Mouse (Mus musculus): ENCODE measurements around the gene Gm5737.

Gm5737 gene

GRCm38 (mm10) chr7:120843037-120843621 lies 31.0 kb downstream of the Gm5737 start:
- peak; percentile 82 for DNase-seq (ENCODE audit: extremely low spot score)

- peak; percentile 27 for DNase-seq (ENCODE audit: extremely low spot score)
These were observed 31.8 kb downstream of the Gm5737 start for GRCm38 (mm10) chr7:120843852-120844435.

- DNase-seq (ENCODE audit: extremely low spot score) = no peak
These were observed 32.5 kb downstream of the Gm5737 start for GRCm38 (mm10) chr7:120844689-120845088.

- no peak for DNase-seq (ENCODE audit: extremely low spot score)
These were observed 36.8 kb downstream of the Gm5737 start for GRCm38 (mm10) chr7:120848831-120849512.

GRCm38 (mm10) chr7:120850165-120850564 lies 38.0 kb downstream of the Gm5737 start:
- DNase-seq (ENCODE audit: extremely low spot score) = no peak

- DNase-seq (ENCODE audit: extremely low spot score) = no peak
These were observed 47.7 kb downstream of the Gm5737 start for GRCm38 (mm10) chr7:120859854-120860253.

GRCm38 (mm10) chr7:120860799-120861487 lies 48.8 kb downstream of the Gm5737 start:
- no peak for DNase-seq (ENCODE audit: extremely low spot score)

GRCm38 (mm10) chr7:120861488-120862047 lies 49.4 kb downstream of the Gm5737 start:
- DNase-seq (ENCODE audit: extremely low spot score) = no peak

- peak; percentile 79 for DNase-seq (ENCODE audit: extremely low spot score)
These were observed 50.0 kb downstream of the Gm5737 start for GRCm38 (mm10) chr7:120862196-120862595.

- peak; percentile 46 for DNase-seq (ENCODE audit: extremely low spot score)
These were observed 50.5 kb downstream of the Gm5737 start for GRCm38 (mm10) chr7:120862626-120863025.

GRCm38 (mm10) chr7:120863476-120863875 lies 51.3 kb downstream of the Gm5737 start:
- DNase-seq (ENCODE audit: extremely low spot score) = peak; percentile 38

- peak; percentile 57 for DNase-seq (ENCODE audit: extremely low spot score)
These were observed 52.9 kb downstream of the Gm5737 start for GRCm38 (mm10) chr7:120865100-120865499.

- DNase-seq (ENCODE audit: extremely low spot score) = no peak
These were observed 53.7 kb downstream of the Gm5737 start for GRCm38 (mm10) chr7:120865832-120866231.

GRCm38 (mm10) chr7:120866684-120867083 lies 54.5 kb downstream of the Gm5737 start:
- no peak for DNase-seq (ENCODE audit: extremely low spot score)

GRCm38 (mm10) chr7:120867720-120868119 lies 55.6 kb downstream of the Gm5737 start:
- no peak for DNase-seq (ENCODE audit: extremely low spot score)

- no peak for DNase-seq (ENCODE audit: extremely low spot score)
These were observed 57.7 kb downstream of the Gm5737 start for GRCm38 (mm10) chr7:120869883-120870282.

- no peak for DNase-seq (ENCODE audit: extremely low spot score)
These were observed 58.4 kb downstream of the Gm5737 start for GRCm38 (mm10) chr7:120870431-120871008.

GRCm38 (mm10) chr7:120873083-120873482 lies 60.9 kb downstream of the Gm5737 start:
- DNase-seq (ENCODE audit: extremely low spot score) = no peak

- no peak for DNase-seq (ENCODE audit: extremely low spot score)
These were observed 61.9 kb downstream of the Gm5737 start for GRCm38 (mm10) chr7:120874021-120874420.

- DNase-seq (ENCODE audit: extremely low spot score) = no peak
These were observed 62.8 kb downstream of the Gm5737 start for GRCm38 (mm10) chr7:120874764-120875539.

Data from embryo, embryonic 9.5 days (tissue).